Mouse (Mus musculus): ENCODE measurements at regions not wholly inside any gene's neighbourhood (a gene's known extent, or its start where the extent isn't known, plus 50 kb on each side); places are given as distances from the start of the nearest gene placed in this dataset.

- DNase-seq (ENCODE audit: low spot score) = no peak
- Histone ChIP-seq H3K4me3 (ENCODE audit: low read depth, low read length) (no peak overlapping the region), H3K4me1 (ENCODE audit: control insufficient read depth, insufficient read depth, low read length) (no peaks in the 10 kb centered on the region), H3K9me3 (ENCODE audit: control insufficient read depth, low read length) (no peaks in the 10 kb centered on the region), H3K36me3 (ENCODE audit: control insufficient read depth, insufficient read depth, low read length) (no peaks in the 10 kb centered on the region), H3K27ac (replicated peaks; ENCODE audit: low read depth, low read length) (no peak overlapping the region), H3K27me3 (ENCODE audit: control insufficient read depth, insufficient read depth, low read length) (peaks cover 22% of the 10 kb centered on the region), H3K9ac (ENCODE audit: low read length) (no peak overlapping the region), H3K4me2 (ENCODE audit: low read depth, severe bottlenecking) (no peak overlapping the region)
- WGBS = 46% methylated on average over 11 of the region's 11 CpGs
- ATAC-seq (ENCODE audit: insufficient number of reproducible peaks, low FRiP score, low TSS enrichment, low read depth) = no peak
Measured at GRCm38 (mm10) chr14:118318524-118318923, 51.8 kb downstream of the Gm9376 start.

DNA sequence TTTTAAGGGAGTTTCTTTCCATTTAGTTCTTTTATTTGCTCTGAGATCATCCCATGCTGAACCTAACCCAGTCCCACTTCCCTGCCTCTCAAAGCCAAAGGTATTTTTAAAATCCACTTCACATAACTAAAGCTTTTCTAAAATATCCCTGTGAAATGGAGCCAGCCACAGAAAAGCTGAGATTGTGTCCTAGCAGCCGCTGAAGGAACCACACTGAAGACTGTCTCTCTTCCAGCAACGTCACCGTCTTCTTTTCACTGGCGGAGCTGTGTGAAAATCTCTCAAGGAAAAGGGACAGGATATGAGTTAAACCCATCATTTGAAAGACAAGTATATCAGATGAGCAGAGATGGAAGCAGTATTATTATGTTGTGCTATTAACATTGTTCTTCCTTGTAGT lies 53.3 kb downstream of the Gm9376 start:
- H3K36me3 ChIP-seq (ENCODE audit: control insufficient read depth, insufficient read depth, low read length) = no peaks in the 10 kb centered on the region
- H3K9ac ChIP-seq (ENCODE audit: low read length) = no peak overlapping the region
- H3K4me2 ChIP-seq (ENCODE audit: low read depth, severe bottlenecking) = no peak overlapping the region
- ATAC-seq (ENCODE audit: insufficient number of reproducible peaks, low FRiP score, low TSS enrichment, low read depth) (no peak), DNase-seq (ENCODE audit: low spot score) (no peak)
- H3K4me1 ChIP-seq (ENCODE audit: control insufficient read depth, insufficient read depth, low read length) = no peaks in the 10 kb centered on the region
- H3K4me3 ChIP-seq (ENCODE audit: low read depth, low read length) = no peak overlapping the region
- H3K27me3 ChIP-seq (ENCODE audit: control insufficient read depth, insufficient read depth, low read length) = peaks cover 26% of the 10 kb centered on the region
- H3K27ac ChIP-seq (replicated peaks; ENCODE audit: low read depth, low read length) = no peak overlapping the region
- H3K9me3 ChIP-seq (ENCODE audit: control insufficient read depth, low read length) = no peaks in the 10 kb centered on the region
- 95% methylated on average over 4 of the region's 4 CpGs for WGBS

DNA sequence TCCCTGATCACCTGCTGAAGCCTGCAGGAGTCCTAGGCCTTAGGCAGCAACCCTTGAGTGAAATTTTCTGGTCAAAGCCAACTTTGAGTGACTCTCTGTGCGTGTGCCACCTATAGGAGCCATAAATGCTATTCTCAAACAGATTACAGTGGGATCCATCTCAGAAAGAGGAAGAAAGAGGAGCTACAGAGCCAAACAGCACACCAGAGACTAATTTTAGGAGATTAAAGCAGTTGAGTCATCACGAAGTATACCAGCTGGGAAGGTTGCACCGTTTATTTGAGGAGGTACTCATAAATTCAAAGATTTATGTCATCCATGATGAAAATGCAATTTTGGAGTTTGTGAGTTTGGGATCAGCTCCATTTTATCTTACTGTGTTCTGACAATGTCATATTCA lies 54.3 kb downstream of the Gm9376 start:
- H3K4me1 ChIP-seq (ENCODE audit: control insufficient read depth, insufficient read depth, low read length) = no peaks in the 10 kb centered on the region
- WGBS = 79% methylated on average over 3 of the region's 3 CpGs
- no peak for ATAC-seq (ENCODE audit: insufficient number of reproducible peaks, low FRiP score, low TSS enrichment, low read depth)
- H3K36me3 ChIP-seq (ENCODE audit: control insufficient read depth, insufficient read depth, low read length) = no peaks in the 10 kb centered on the region
- H3K9me3 ChIP-seq (ENCODE audit: control insufficient read depth, low read length) = no peaks in the 10 kb centered on the region
- no peak overlapping the region for H3K9ac ChIP-seq (ENCODE audit: low read length)
- no peak for DNase-seq (ENCODE audit: low spot score)
- no peak overlapping the region for H3K27ac ChIP-seq (replicated peaks; ENCODE audit: low read depth, low read length)
- peaks cover 26% of the 10 kb centered on the region for H3K27me3 ChIP-seq (ENCODE audit: control insufficient read depth, insufficient read depth, low read length)
- H3K4me2 ChIP-seq (ENCODE audit: low read depth, severe bottlenecking) = no peak overlapping the region
- no peak overlapping the region for H3K4me3 ChIP-seq (ENCODE audit: low read depth, low read length)

GRCm38 (mm10) chr14:118322003-118322821 lies 55.5 kb downstream of the Gm9376 start:
- ATAC-seq (ENCODE audit: insufficient number of reproducible peaks, low FRiP score, low TSS enrichment, low read depth) (no peak), DNase-seq (ENCODE audit: low spot score) (peak; percentile 54)
- Histone ChIP-seq H3K9me3 (ENCODE audit: control insufficient read depth, low read length) (no peaks in the 10 kb centered on the region), H3K4me1 (ENCODE audit: control insufficient read depth, insufficient read depth, low read length) (no peaks in the 10 kb centered on the region), H3K36me3 (ENCODE audit: control insufficient read depth, insufficient read depth, low read length) (no peaks in the 10 kb centered on the region), H3K9ac (ENCODE audit: low read length) (no peak overlapping the region), H3K27ac (replicated peaks; ENCODE audit: low read depth, low read length) (no peak overlapping the region), H3K27me3 (ENCODE audit: control insufficient read depth, insufficient read depth, low read length) (peaks cover 26% of the 10 kb centered on the region), H3K4me2 (ENCODE audit: low read depth, severe bottlenecking) (peak overlapping the region; percentile 37), H3K4me3 (ENCODE audit: low read depth, low read length) (peak overlapping the region; percentile 10; the same call in 1 of the 2 replicates)
- 12% methylated on average over 26 of the region's 26 CpGs for WGBS

DNA sequence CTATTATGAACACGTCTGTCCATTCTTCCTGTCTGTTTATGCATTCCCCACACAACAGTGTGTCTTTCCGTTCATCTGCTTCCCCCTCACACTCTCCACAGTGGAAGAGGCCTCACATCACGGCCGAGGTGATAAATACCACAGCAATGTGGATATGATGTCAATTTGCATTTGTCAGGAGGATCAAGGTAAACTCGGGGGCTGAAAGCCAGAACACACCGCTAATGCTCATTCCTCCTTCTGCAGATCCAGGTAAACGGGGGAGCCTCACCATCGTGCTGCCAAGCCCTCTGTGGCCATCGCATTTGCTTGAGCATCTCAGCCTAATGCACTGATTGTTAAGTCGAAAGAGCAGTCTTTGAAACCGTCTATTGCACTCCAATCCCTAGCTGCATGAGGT lies 56.1 kb downstream of the Gm9376 start:
- Histone ChIP-seq H3K9me3 (ENCODE audit: control insufficient read depth, low read length) (no peaks in the 10 kb centered on the region), H3K4me2 (ENCODE audit: low read depth, severe bottlenecking) (peak overlapping the region; percentile 37; the same call in 1 of the 2 replicates), H3K9ac (ENCODE audit: low read length) (no peak overlapping the region), H3K4me1 (ENCODE audit: control insufficient read depth, insufficient read depth, low read length) (no peaks in the 10 kb centered on the region), H3K4me3 (ENCODE audit: low read depth, low read length) (peak overlapping the region; percentile 10; the same call in 1 of the 2 replicates), H3K36me3 (ENCODE audit: control insufficient read depth, insufficient read depth, low read length) (no peaks in the 10 kb centered on the region), H3K27ac (replicated peaks; ENCODE audit: low read depth, low read length) (no peak overlapping the region), H3K27me3 (ENCODE audit: control insufficient read depth, insufficient read depth, low read length) (peaks cover 26% of the 10 kb centered on the region)
- peak; percentile 43 for DNase-seq (ENCODE audit: low spot score)
- ATAC-seq (ENCODE audit: insufficient number of reproducible peaks, low FRiP score, low TSS enrichment, low read depth) = no peak
- WGBS = 9% methylated on average over 11 of the region's 11 CpGs

- no peak for DNase-seq (ENCODE audit: low spot score)
- Histone ChIP-seq H3K27me3 (ENCODE audit: control insufficient read depth, insufficient read depth, low read length) (no peaks in the 10 kb centered on the region), H3K9ac (ENCODE audit: low read length) (no peak overlapping the region), H3K27ac (replicated peaks; ENCODE audit: low read depth, low read length) (no peak overlapping the region), H3K36me3 (ENCODE audit: control insufficient read depth, insufficient read depth, low read length) (no peaks in the 10 kb centered on the region), H3K4me2 (ENCODE audit: low read depth, severe bottlenecking) (no peak overlapping the region), H3K9me3 (ENCODE audit: control insufficient read depth, low read length) (peaks cover 4% of the 10 kb centered on the region; the same call in 1 of the 2 replicates), H3K4me1 (ENCODE audit: control insufficient read depth, insufficient read depth, low read length) (no peaks in the 10 kb centered on the region), H3K4me3 (ENCODE audit: low read depth, low read length) (no peak overlapping the region)
- WGBS = 82% methylated on average over 3 of the region's 3 CpGs
- no peak for ATAC-seq (ENCODE audit: insufficient number of reproducible peaks, low FRiP score, low TSS enrichment, low read depth)
Measured at GRCm38 (mm10) chr14:118338071-118338470, 71.3 kb downstream of the Gm9376 start.

DNA sequence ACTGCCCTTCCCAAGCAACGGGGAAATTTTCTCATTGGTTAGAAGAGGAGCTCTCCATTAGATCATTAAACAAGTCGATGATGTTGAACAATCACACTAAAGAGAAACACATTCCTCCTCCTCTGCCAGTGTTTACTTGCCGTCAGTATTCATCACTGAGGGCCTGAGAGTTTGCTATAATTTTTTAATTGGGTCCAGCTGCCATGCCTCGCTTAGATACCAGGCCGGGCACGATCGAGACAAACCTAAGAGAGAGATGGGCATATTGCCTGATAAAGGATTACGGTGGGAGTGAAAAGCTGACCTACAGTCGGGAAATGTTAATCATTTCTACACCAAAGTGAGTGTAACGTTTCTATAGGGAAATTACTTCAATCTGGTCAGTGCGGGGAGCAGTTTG lies 96.2 kb downstream of the Gm9376 start:
- no peak overlapping the region for H3K9ac ChIP-seq (ENCODE audit: low read length)
- ATAC-seq (ENCODE audit: insufficient number of reproducible peaks, low FRiP score, low TSS enrichment, low read depth) = 0 out of 2 replicates have a peak, but pooled peaks have one; percentile 27
- H3K27me3 ChIP-seq (ENCODE audit: control insufficient read depth, insufficient read depth, low read length) = peaks cover 21% of the 10 kb centered on the region; the same call in 1 of the 2 replicates
- H3K4me3 ChIP-seq (ENCODE audit: low read depth, low read length) = 0 out of 2 replicates have a peak overlapping the region, but pooled peaks have one; percentile 12
- no peaks in the 10 kb centered on the region for H3K9me3 ChIP-seq (ENCODE audit: control insufficient read depth, low read length)
- H3K36me3 ChIP-seq (ENCODE audit: control insufficient read depth, insufficient read depth, low read length) = no peaks in the 10 kb centered on the region
- 14% methylated on average over 11 of the region's 11 CpGs for WGBS
- peak; percentile 39 for DNase-seq (ENCODE audit: low spot score)
- peak overlapping the region; percentile 21; the same call in 1 of the 2 replicates for H3K4me2 ChIP-seq (ENCODE audit: low read depth, severe bottlenecking)
- H3K4me1 ChIP-seq (ENCODE audit: control insufficient read depth, insufficient read depth, low read length) = peaks cover 9% of the 10 kb centered on the region; the same call in 1 of the 2 replicates
- H3K27ac ChIP-seq (replicated peaks; ENCODE audit: low read depth, low read length) = no peak overlapping the region

DNA sequence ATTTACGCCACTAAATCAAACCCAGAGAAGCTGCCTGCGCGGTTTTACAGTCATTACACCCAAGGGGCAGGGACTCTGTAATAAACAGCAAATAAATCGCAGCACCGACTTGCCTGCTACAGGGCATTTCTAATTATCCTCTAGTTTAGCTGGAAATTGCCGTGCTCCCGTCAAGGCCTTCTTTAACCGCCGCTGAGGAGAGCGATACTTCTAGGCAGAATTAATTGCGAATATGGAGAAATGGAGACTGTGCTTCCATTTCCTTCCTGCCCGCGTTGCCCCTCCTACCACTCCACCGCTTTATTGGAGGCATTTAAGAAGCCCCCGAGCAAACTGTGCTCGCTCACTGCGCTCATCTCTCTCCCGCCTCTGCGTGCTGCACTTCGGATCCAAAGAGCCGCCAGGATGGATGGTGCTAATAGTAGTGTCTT lies 96.6 kb downstream of the Gm9376 start:
- Histone ChIP-seq H3K27ac (replicated peaks; ENCODE audit: low read depth, low read length) (no peak overlapping the region), H3K4me3 (ENCODE audit: low read depth, low read length) (0 out of 2 replicates have a peak overlapping the region, but pooled peaks have one; percentile 12), H3K4me2 (ENCODE audit: low read depth, severe bottlenecking) (peak overlapping the region; percentile 21; the same call in 1 of the 2 replicates), H3K4me1 (ENCODE audit: control insufficient read depth, insufficient read depth, low read length) (peaks cover 9% of the 10 kb centered on the region; the same call in 1 of the 2 replicates), H3K27me3 (ENCODE audit: control insufficient read depth, insufficient read depth, low read length) (peaks cover 16% of the 10 kb centered on the region; the same call in 1 of the 2 replicates), H3K9me3 (ENCODE audit: control insufficient read depth, low read length) (no peaks in the 10 kb centered on the region), H3K9ac (ENCODE audit: low read length) (no peak overlapping the region), H3K36me3 (ENCODE audit: control insufficient read depth, insufficient read depth, low read length) (no peaks in the 10 kb centered on the region)
- 12% methylated on average over 21 of the region's 21 CpGs for WGBS
- peak; percentile 60 for ATAC-seq (ENCODE audit: insufficient number of reproducible peaks, low FRiP score, low TSS enrichment, low read depth)
- peak; percentile 61 for DNase-seq (ENCODE audit: low spot score)

All from limb, embryonic 11.5 days (tissue).